Mouse (Mus musculus) bone marrow macrophage, adult 2 months (primary cell): ENCODE measurements around the gene Hs6st1.

Source experiments
- CTCF ChIP-seq: IDR thresholded peaks from 2 replicates; pipeline ENCODE4 v1.5.1; 2012; ENCODE audit warnings: low read depth, mild to moderate bottlenecking, low read length, moderate library complexity
- POLR2A ChIP-seq: IDR thresholded peaks from 2 replicates; pipeline ENCODE4 v1.6.1; 2012; ENCODE audit warnings: mild to moderate bottlenecking, low read depth, low read length, borderline replicate concordance

GRCm38 (mm10) chr1:36059351-36059750 lies 8.8 kb upstream of the Hs6st1 start:
- TF ChIP-seq CTCF = no peak
- no peak for TF ChIP-seq POLR2A
